Mouse (Mus musculus) spleen, adult 2 months (tissue): ENCODE measurements around the gene Wscd2. TPM values are rescaled to one million over a fixed set of nuclear protein-coding genes. Genes with fewer than 3 reads are reported as not detected.

Experiments
- DNase-seq, 2 experiments: peaks; one replicate each; pipeline versions ENCODE4 v3.0.0 to v3.0.0-alpha.2; 2012 to 2021; ENCODE audit warnings: low spot score in 2 of 2, low read depth in 1 of 2
- H3K27ac ChIP-seq: fragments of 200-500 bp; 2 replicates; pipeline ENCODE4 v1.5.1; 2012; ENCODE audit warnings: low read length, inconsistent platforms; ENCODE audit not compliant: insufficient read depth
- H3K27me3 ChIP-seq: fragments of 200-500 bp; 2 replicates; pipeline ENCODE4 v1.6.1; 2012; ENCODE audit warnings: mild to moderate bottlenecking, moderate library complexity, low read length, inconsistent platforms; ENCODE audit not compliant: control insufficient read depth, insufficient read depth
- H3K36me3 ChIP-seq: fragments of 200-500 bp; 2 replicates; pipeline ENCODE4 v1.6.1; 2012; ENCODE audit warnings: mild to moderate bottlenecking, low read length, inconsistent platforms; ENCODE audit not compliant: control insufficient read depth, insufficient read depth
- H3K4me1 ChIP-seq: fragments of 200-500 bp; 2 replicates; pipeline ENCODE4 v1.6.1; 2011; ENCODE audit warnings: inconsistent platforms; ENCODE audit not compliant: control insufficient read depth, insufficient read depth, insufficient read length
- H3K4me3 ChIP-seq: fragments of 200-500 bp; 2 replicates; pipeline ENCODE4 v1.5.1; 2011; ENCODE audit warnings: mild to moderate bottlenecking, inconsistent platforms; ENCODE audit not compliant: insufficient read depth, insufficient read length; ENCODE audit errors: extremely low read depth
- CTCF ChIP-seq: fragments of 200-500 bp; IDR thresholded peaks from 2 replicates; pipeline ENCODE4 v1.5.1; 2011; ENCODE audit warnings: mild to moderate bottlenecking, inconsistent platforms; ENCODE audit not compliant: insufficient read depth, insufficient read length, insufficient replicate concordance; ENCODE audit errors: extremely low read depth
- POLR2A ChIP-seq: fragments of 200-500 bp; IDR thresholded peaks from 2 replicates; pipeline ENCODE4 v1.6.1; 2011; ENCODE audit warnings: low read depth, low read length, inconsistent platforms
- WGBS: fragments of 180-500 bp; shearing (Covaris S2); methylation state at CpG from one replicate; pipeline ENCODE4 v1.1.7; 2018; 5-methylcytosine and 5-hydroxymethylcytosine counted together
- polyA plus RNA-seq: library from polyadenylated mRNA; depleted of rRNA; stranded (reverse); fragments of >200 nt; gene quantifications from 2 replicates; pipeline ENCODE4 v1.2.3, GENCODE M21; 2012

Wscd2 gene
- polyA plus RNA-seq, 1 experiment: 1.2 TPM

DNA sequence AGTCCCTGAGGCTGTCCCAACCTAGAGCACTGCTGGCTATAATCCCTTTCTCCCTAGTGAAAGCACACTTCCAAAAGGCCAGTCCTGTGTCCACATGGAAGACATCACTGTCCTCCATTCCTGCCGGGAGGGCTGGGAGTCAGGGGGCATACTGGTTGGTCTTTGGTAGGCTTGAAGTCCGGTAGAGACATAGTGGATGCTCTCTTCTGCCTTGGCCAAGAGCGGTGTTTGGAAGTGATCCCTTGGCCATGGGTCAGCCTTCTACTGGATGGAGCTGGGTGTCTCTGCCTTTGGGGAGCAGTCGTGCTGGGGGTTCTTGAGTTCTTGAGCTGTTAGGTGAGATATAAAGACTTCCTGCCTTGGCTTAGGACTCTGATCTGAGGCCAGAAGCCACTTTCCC is 1.4 kb downstream of the Wscd2 start:
- peaks cover 7% of the 10 kb centered on the region for H3K27me3 ChIP-seq
- WGBS: 67% methylated on average over 4 of the region's 4 CpGs

DNA sequence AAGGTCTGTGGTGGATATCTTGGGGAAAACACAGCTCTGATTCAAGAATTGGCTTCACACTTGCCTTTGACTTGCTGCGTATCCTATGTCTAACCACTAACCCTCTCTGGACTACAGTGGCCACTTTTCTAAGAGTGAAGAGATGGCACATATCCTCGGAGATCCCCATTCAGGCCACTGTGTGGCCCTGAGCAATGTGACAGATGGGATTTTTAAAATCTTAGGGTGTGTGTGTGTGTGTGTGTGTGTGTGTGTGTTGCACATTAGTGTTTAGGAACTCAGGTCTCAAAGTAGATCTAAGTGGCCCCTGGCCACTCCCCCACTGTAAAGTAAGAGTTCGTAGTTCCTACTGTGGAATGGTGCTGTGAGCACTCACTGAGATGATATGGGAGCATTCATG is 1.9 kb downstream of the Wscd2 start:
- no peaks in the 10 kb centered on the region for H3K36me3 ChIP-seq
- H3K27ac ChIP-seq: no peak overlapping the region
- TF ChIP-seq POLR2A (no peak), CTCF (no peak)
- 87% methylated on average over 3 of the region's 3 CpGs for WGBS
- H3K27me3 ChIP-seq: peaks cover 7% of the 10 kb centered on the region
- H3K4me3 ChIP-seq: no peak overlapping the region
- no peaks in the 10 kb centered on the region for H3K4me1 ChIP-seq
- DNase-seq: no peak

More for the DNA sequence above, 1.4 kb downstream of the Wscd2 start:
- no peak for TF ChIP-seq POLR2A
- no peak for TF ChIP-seq CTCF
- Histone ChIP-seq H3K4me3 (no peak overlapping the region), H3K36me3 (no peaks in the 10 kb centered on the region), H3K27ac (no peak overlapping the region), H3K4me1 (no peaks in the 10 kb centered on the region)
- DNase-seq: no peak

DNA sequence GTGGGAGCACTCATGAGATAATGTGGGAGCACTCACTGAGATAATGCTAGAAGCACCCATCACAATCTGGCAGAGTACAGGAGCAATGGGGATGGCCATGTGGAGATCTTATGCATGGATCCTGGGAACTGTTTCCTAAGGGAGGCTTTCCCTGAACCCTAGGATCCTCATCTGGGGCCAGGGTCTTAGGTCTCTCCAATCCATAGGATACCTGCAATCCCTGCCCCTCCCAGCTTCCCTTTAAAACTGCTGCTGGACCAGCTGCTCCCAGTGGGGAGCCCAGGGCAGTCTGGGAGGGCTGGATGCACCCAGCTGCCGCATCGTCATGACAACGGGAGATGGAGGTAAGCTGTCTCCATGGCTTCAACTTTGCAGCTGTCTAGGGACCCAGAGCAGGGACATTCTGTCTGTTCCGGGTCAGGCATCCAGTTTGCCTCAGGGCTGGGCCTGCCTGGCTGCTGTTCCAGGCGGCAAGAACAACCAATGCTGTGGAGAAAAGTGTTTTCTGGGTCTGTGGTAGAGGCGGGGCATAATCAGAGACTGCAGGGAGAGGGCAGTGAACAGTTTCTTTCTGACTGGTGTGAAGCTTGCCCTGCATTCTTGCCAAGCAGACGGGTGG is 2.4 kb downstream of the Wscd2 start:
- Histone ChIP-seq H3K27ac (no peak overlapping the region), H3K4me1 (no peaks in the 10 kb centered on the region), H3K4me3 (no peak overlapping the region), H3K36me3 (no peaks in the 10 kb centered on the region), H3K27me3 (peaks cover 7% of the 10 kb centered on the region)
- 41% methylated on average over 7 of the region's 7 CpGs for WGBS
- DNase-seq: no peak
- no peak for TF ChIP-seq POLR2A
- no peak for TF ChIP-seq CTCF

DNA sequence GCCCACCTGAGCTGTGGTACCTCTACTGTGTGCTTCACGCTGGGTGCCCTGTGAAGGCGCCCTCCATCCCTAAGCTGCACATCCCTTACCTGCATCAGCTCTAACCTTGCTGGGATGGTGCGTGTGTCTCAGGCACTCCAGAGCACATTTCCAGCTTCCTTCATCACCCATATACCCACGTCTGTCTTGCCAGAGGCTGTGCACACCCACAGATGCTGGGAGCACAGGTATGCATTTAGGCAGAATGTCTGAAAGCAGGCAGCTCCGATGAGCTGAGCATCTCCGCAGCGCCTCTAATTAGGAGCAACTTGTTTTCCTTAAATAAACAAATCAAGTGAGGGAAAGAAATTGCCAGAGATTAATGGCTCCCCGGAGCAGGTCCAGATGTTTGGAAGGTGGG is 3.9 kb downstream of the Wscd2 start:
- no peak overlapping the region for H3K27ac ChIP-seq
- no peak for DNase-seq
- TF ChIP-seq CTCF (no peak), POLR2A (no peak)
- H3K4me3 ChIP-seq: no peak overlapping the region
- peaks cover 7% of the 10 kb centered on the region for H3K27me3 ChIP-seq
- H3K36me3 ChIP-seq: no peaks in the 10 kb centered on the region
- 63% methylated on average over 8 of the region's 8 CpGs for WGBS
- no peaks in the 10 kb centered on the region for H3K4me1 ChIP-seq

DNA sequence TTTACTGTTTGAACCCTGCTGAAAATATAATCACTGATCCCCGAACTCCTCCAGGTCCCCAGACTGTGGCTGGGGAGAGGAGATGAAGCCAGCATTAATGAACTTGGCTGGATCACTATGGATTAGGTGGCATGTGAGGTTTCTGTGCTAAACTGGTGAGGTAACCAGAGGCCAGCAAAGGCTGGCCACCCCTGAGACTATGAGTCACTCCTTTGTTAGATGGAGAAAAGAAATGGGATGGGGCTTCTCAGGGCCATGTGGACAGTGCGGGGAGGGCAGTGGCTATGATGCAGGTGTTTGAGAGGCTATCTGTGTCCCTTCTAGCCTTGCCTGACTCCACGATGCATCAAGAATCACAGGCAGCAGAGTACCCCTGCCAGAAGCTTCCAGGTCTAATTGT is 6.8 kb downstream of the Wscd2 start:
- WGBS: 70% methylated on average over 3 of the region's 3 CpGs
- TF ChIP-seq CTCF: no peak
- no peak for TF ChIP-seq POLR2A
- Histone ChIP-seq H3K27ac (no peak overlapping the region), H3K4me3 (no peak overlapping the region), H3K36me3 (no peaks in the 10 kb centered on the region), H3K4me1 (no peaks in the 10 kb centered on the region), H3K27me3 (no peaks in the 10 kb centered on the region)
- no peak for DNase-seq

DNA sequence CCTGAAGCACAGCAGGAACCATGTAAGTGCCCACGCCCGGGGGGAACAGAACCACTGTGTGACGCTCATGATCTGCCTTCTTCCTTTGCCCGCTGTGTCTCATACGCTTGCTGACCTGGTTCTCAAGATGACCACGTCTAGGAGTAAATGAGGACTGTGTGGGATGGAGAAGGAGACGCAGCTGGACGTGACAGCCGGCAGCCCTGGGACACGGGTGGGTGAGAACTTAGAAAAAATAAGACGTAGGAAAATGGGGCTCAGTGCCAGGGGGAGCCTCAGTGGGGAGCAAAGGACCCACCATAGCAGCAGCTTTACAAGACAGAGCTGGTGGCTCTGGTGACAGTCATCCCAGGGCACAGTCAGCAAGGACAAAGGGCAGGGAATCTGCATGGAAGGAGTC is 9.3 kb downstream of the Wscd2 start:
- Histone ChIP-seq H3K36me3 (no peaks in the 10 kb centered on the region), H3K4me3 (no peak overlapping the region), H3K27ac (no peak overlapping the region), H3K27me3 (no peaks in the 10 kb centered on the region), H3K4me1 (no peaks in the 10 kb centered on the region)
- DNase-seq: no peak
- TF ChIP-seq CTCF (no peak), POLR2A (no peak)
- 86% methylated on average over 11 of the region's 11 CpGs for WGBS

DNA sequence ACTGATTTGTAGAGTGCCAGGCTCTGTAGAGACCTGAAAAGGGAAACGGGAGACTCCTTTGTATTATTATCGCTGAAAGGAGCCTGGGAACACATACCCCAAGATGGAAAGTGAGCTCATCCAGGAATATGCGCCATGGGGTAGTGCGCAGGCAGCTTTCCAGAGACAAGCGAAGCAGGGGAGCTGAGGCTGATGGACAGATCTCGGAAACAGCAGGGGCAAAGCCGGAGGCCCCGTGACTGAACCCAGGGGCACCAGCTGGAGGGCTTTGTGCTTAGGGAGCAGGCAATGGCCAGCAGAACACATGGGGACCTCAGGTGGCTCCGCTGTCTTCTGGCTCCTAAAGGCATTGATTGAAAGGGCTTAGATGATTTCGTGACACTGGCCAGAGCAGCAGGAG is 13.1 kb downstream of the Wscd2 start:
- no peaks in the 10 kb centered on the region for H3K4me1 ChIP-seq
- H3K36me3 ChIP-seq: no peaks in the 10 kb centered on the region
- no peak for TF ChIP-seq CTCF
- no peak for TF ChIP-seq POLR2A
- DNase-seq: no peak
- H3K27ac ChIP-seq: no peak overlapping the region
- WGBS: 82% methylated on average over 10 of the region's 10 CpGs
- H3K4me3 ChIP-seq: no peak overlapping the region
- H3K27me3 ChIP-seq: no peaks in the 10 kb centered on the region

DNA sequence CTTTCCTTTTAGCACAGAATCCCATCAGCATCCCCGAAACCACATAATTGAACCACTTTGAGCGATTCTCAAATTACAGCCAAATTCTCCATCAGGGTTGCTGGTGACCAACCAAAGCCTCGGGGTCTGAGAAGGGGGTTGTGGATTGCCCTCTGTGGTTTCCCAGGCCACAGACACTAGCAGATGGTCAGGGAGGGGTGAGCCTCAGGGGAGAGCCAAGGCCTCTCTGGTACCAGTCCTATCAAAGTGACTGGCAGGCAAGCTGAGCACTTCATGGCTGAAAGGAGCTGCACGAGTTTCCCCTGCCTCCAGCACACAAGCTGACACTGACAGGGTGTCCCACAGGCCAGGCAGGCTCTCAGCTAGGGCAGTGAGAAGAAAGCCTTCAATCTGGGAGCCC is 14.5 kb downstream of the Wscd2 start:
- WGBS: 29% methylated on average over 4 of the region's 4 CpGs
- TF ChIP-seq POLR2A: no peak
- no peak for TF ChIP-seq CTCF
- H3K27me3 ChIP-seq: no peaks in the 10 kb centered on the region
- no peaks in the 10 kb centered on the region for H3K4me1 ChIP-seq
- no peak for DNase-seq
- no peak overlapping the region for H3K27ac ChIP-seq
- H3K4me3 ChIP-seq: no peak overlapping the region
- H3K36me3 ChIP-seq: no peaks in the 10 kb centered on the region
